Mouse (Mus musculus): ENCODE data around the gene Lrrc8c.

- no peak for TF ChIP-seq CTCF (IDR thresholded peaks at IDR 0.05; ENCODE audit: low read depth)
- TF ChIP-seq EP300 (IDR thresholded peaks at IDR 0.05; ENCODE audit: low read depth): no peak
Observed at GRCm38 (mm10) chr5:105620505-105621116, 101.4 kb downstream of the Lrrc8c start.

Data from liver, embryonic 14.5 days (tissue).